Mouse (Mus musculus) retina, postnatal 7 days (tissue): ENCODE data around the gene A630089N07Rik.
"Not testable (repeated sequence)": the region's sequence is repeated elsewhere in the genome, so short reads cannot be mapped to it uniquely, and the experiment has no call there.

Experiments used
- DNase-seq: peaks from one replicate; pipeline ENCODE4 v3.0.0-alpha.2; 2012; ENCODE audit warnings: low read depth, low spot score

The A630089N07Rik gene

DNA sequence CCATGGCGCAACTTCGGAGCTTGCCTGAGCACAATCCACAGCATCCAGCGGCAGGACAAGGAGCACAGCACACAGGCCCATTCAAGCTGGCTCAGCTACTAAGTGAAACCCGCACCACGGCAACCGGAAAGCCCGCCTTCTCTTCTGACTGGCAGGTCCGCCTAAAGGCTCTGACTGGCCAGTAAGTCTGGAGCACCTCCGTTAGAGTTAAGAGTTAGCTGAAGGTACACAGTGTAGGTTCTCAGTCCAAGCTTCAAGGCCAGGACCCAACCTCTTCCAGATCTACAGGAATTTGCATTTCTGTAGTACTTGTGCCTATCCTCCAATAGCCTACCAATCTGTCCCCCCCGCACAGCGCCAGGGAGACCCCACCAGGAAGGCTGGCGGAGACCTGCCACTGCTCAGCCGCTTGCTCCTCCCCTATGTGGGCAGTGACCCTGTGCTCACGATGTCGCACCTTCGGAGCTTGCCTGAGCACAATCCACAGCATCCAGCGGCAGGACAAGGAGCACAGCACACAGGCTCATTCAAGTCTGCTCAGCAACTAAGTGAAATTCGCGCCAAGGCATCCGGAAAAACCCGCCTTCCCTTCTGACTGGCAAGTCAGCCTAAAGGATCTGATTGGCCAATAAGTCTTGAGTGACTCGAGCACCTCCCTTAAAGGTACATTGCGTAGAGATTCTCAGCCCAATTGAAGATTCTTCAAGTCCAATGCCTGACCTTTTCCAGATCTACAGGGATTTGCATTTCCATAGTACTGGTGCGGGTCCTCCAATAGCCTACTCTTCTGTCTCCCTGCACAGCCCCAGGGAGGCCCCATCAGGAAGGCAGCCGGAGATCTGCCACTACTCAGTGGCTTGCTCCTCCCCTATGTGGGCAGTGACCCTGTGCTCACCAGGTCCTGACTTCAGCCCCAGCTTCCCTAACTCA, at the start of gene A630089N07Rik:
Gene A630089N07Rik (minus strand): TSS at position 562 of the 930 bp plus-strand sequence.
- peak; percentile 43 for DNase-seq

DNA sequence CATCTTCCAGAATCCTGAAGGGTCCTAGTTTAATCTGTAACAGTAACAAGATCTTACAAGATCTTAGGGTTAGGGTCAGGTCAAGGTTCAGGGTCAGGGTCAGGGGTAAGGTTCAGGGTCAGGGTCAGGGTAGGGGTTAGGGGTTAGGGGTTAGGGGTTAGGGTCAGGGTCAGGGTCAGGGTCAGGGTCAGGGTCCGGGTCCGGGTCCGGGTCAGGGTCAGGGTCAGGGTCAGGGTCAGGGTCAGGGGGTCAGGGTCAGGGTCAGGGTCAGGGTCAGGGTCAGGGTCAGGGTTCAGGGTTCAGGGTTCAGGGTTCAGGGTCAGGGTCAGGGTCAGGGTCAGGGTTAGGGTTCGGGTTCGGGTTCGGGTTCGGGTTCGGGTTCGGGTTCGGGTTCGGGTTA, 24.9 kb upstream of the A630089N07Rik start:
- DNase-seq: no peak

DNA sequence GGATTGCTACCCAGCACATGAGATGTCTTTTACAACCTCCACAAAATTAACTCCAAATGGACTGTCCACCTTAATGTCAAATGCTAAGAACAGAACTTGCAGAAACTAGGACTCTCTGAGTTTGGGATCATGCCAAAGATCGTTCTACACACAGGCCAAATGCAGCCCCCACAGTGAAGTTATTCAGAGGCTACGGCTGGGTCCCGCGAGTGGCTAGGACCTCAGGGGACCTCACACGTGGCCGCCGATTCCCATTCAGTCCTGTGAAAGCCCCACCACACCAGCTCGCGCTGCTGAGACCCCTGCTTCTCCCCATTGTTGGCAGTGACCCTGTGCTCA, 731 bp downstream of the A630089N07Rik start:
- not testable (repeated sequence) for DNase-seq

DNA sequence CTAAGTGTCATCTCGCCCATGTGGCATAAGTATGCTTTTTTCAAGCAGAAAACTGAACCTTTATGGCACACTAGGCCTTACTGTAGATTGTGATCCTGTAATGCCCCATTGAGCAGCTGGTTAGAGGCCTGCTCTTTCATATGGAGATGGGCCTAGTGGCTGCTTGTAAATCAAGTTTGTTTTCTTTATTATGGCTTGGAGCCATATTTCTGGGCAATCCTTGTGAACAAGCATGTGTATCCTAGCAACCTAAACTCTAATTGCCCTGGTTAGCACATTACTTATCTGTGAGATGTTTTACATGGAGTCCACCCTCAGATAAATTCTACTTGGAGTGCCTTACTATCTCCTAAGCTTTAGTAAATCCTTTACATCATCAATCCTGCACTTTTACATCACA, 1.1 kb downstream of the A630089N07Rik start:
- DNase-seq: not testable (repeated sequence)

DNA sequence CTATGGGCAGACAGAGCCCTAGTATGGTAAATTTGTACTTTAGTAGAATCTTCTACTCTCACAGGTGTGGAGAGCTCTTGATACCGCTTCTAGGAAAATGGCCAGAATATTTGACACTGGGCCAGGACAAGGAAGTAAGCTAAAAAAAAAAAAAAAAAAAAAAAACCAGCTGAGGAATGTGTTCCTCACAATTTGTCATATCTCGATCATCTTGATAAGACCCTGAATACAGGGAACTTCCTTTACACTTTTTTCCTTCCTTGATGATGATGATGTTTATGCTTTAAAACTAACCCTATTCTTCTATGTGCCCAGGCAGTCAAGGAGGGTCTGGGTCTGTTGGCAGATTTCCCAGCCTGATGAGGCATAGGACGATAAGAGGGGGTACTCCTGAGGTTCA, 2.9 kb downstream of the A630089N07Rik start:
- DNase-seq: not testable (repeated sequence)

DNA sequence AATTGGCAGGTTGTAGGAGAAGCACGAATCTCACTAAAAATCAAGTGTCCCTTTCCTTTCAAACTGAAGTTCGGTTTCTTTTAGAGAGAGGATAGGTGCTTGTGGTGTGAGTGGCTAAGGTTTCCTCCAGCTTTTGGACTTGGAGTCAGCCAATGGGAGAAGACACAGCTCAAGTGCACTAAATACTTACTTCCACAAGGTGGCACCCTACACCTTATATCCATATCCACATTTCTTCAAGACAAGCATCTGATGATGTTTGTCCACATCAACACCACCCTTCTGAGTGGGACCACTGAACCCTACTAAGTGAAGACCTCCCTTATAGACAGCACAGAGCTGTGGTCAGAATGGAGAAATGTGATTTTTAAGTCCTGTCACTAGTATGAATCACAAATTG, 40.6 kb downstream of the A630089N07Rik start:
- no peak for DNase-seq

DNA sequence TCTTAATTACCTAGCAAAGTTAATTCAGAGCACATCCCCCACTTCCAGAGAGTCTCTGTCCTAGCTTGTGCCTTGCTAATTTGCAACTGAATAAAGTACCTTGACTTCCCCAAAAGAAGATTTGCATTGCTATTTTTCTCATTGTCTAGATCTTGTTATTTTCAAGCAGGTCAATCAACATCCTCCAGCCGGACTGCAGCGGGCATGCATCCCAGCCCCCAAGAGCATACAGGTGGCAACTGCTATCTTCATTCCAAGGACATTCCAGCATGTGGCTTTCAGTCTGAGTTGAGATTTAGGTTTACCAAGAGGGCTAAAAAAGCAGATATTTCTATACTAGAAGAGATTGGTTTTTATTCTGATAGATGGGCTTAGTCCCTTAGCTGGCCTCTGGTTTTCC, 47.3 kb downstream of the A630089N07Rik start:
- not testable (repeated sequence) for DNase-seq

DNA sequence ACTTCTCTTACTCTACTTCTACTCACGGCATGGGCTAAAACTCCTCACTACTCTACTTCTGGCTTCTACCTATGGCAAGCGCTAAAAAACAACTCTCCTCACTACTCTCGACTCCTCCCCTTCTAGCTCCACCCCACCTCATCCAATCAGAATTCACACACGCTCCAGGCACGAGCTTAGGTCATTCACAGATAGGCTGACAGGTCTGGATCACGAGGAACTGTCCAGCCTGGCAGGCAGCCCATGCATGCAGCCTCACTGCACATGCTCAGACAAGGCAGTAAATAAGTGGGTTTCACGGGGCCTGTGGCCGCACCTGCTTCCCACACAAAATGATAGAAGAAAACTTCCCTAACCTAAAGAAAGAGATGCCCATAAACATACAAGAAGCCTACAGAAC, 56.1 kb downstream of the A630089N07Rik start:
- not testable (repeated sequence) for DNase-seq

DNA sequence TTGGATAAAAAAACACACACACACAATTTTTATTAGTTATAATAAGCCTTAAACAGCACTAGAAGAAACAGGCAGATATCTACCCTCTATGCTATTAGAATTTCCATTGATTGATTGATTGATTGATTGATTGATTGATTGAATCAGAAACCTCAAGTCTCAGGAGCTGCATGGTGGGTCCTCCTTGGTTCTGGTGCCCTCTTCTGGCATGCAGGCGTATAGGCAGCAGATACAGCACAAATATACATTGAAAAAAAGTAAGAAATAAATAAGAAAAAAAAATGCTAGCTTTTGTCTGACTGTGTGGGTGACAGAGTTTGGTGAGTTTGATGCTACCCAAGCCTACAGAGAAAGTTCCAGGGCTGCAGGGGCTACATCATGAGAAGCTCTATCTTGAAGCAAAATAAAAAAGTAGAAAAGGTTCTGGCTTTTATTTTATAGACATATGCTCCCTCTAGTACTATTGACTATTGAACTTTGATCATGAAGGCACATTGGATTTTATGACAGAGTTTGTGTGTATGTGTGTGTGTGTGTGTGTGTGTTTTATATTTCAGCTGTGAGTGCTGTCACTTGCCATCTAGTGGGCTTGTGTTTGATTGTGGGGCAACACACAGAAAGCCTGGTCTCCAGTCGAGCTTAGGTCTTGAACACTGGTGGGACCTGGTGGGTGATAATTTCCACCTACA, 59.4 kb downstream of the A630089N07Rik start:
- no peak for DNase-seq

DNA sequence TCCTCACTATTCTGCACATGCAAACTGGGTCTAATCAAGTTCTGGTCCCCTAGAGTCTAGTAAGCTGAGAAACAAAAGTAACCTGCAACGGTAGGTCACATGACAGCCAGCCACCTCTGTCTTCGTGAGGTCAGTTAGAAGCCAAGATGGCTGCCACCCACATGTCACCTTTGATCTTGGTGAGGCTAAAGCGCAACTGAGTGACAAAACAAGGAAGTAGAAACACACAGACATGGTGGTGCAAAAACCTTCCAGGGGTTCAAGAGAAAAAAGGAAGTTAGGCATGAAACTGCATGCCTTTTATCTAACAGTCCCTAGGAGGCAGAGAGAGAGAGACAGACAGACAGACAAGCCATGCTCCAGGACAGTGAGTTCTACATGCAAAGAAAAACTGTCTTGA, 60.2 kb downstream of the A630089N07Rik start:
- DNase-seq: no peak

DNA sequence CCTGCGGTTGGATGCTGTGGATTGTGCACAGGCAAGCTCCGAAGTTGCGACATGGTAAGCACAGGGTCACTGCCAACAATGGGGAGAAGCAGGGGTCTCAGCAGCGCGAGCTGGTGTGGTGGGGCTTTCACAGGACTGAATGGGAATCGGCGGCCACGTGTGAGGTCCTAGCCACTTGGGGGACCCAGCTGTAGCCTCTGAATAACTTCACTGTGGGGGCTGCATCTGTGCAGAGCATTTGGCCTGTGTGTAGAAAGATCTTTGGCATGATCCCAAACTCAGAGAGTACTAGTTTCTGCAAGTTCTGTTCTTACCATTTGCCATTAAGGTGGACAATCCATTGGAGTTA, 84.9 kb downstream of the A630089N07Rik start:
- DNase-seq: not testable (repeated sequence)

DNA sequence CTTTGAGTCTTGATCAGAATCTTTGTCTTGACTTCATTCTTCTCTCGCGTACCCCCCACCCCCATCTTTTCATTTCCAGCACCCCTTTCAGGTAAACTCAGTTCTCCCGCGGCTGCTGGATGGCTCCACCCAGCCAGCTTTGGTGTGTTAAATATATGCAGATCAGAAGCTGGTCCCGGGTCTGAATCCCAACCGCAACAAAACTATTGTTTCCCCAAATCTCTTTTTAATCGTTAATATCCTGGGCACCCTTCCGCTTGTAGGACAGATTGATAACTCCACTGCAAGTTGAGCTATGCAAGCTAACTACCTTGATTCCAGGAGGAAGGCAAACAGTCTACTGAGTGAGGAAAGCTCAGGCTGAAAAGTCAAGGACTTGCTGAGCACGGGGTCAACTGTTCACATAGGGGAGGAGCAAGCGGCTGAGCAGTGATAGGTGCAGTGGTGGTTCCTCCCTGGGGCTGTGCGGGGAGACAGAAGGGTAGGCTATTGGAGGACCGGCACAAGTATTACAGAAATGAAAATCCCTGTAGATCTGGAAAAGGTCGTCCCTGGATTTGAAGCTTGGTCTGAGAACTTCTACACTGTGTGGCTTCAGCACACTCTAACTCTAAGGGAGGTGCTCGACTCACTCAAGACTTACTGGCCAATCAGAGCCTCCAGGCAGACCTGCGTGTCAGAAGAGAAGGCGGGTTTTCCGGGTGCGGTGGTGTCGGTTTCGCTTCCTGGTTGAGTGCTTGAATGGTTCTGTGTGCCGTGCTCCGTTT, 85.5 kb downstream of the A630089N07Rik start, which contains the start of gene B230307C23Rik:
Gene B230307C23Rik (plus strand): TSS at position 700 of the 767 bp plus-strand sequence.
- peak; percentile 56 for DNase-seq

DNA sequence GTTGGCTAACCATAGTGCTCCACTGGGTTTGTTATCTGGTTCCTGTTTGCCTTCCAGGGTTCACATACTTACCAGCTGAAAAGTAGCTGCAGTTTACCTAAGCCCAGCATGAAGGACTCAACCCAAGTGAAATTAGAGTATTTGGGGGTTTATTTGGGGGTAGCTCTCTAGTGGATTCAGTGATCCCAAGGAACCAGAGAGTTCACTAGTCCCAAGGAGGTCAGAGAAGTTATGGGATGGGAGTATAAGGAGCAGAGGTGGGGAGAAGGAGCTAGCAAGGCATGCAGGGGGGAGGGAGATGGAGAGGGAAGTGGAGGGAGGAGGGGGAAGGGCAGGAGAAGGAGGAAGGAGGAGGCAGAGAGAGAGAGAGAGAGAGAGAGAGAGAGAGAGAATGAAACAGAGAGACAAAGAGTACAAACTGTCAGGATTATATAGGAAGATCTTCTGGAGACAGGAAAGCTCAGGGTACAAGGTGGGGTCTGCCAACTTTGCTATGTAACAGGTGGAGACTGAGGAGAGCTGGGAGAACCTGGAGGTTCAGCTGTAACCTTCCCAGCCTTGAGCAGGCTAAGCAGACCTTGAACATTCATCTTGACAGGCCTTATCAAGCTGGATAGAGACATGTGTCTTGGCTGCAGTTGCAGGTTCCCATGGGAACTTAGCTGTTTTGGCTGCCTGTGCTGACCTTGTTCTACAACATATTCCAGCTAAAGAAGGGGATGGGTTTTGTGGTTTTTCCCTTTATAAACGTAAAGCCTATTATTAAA, 86.2 kb downstream of the A630089N07Rik start:
- DNase-seq: no peak

DNA sequence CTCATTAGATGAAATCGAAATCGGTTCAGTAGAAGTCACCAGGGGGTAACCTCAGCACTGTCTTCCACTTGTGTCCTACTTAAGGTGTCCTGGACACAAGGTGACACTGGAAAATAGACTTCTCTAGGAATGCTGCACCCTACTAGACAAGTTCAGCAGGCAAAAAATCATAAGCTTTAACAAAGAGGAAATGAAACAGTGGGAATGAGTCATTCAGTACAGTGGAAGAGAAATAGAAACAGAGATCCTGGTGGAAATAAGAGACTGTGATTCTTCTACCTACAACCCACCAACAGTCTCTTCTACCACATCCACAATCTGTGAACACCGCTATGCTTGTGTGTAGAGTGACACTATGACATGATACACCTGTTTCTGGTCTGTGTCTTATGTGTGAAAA, 89.8 kb downstream of the A630089N07Rik start:
- DNase-seq: not testable (repeated sequence)

DNA sequence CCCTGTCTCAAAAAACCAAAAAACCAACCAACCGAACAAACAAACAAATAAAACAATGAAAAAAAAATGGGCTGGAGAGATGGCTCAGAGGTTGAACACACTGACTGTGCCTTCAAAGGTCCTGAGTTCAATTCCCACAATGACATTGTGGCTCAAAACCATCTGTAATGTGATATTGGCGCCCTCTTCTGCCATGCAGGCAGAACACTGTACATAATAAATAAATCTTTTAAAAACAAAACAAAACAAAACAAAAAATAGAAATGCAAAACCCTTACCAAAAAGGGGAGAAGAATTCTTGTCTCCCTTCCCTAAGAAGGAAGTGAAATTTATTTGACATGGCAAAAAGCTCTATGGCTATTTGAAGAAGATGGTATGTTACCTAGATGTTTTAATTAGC, 90.7 kb downstream of the A630089N07Rik start:
- no peak for DNase-seq

DNA sequence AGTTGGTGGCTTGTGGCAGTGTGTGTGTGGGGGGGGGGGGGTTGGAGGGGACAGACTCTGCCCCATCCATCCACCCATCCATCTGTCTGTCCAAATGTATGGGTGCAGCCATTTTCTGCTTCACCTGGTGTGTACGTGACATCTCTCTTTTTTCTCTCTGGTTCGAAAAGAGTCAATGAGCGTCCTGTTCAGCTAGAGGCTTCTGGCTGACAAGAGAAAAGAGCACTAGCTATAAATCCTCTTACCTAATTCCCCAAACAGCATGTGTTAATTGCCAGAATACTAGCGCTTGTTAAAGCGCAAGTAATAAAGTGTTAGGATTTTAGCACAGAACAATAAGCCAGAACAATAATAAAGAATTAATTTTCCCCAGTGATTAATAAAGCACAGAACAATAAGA, 97.7 kb downstream of the A630089N07Rik start:
- DNase-seq: no peak

DNA sequence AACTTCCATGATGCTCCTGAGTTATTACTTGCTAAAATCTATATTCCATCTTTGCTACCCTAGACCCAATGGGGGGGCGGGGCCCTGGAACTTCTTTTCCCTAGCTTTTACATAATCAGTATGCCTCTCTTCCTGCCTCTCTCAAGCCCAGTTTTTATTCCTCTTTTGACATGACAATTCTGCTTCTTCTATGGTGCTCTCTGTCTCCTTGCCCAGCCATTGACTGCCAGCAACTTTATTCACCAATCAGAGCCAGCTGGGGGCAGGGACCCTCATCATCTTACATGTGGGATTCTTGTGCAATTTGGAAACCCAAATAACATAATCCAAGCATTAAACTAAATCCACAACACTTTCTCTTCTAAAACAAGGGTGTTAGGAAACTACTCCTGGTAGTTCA, 100.9 kb downstream of the A630089N07Rik start:
- DNase-seq: no peak

DNA sequence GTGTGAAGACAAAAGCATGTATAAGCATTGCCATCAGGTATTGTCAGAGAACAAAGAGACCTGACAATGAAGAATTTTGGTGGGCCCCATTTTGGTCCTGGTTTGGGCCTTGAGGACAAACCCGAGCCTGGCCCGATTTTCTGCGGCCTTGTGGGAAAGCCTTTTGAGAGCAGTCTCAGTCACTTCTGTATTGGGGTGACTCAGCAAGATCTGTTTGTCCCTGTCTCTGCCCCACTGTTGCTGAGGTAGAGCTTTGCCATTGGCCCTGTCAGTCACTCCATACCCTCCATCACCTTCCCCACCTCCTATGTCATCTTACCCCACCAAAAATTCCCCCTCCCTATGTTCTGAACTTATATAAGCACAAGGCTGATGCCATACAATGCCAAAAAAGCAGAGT, 104.5 kb downstream of the A630089N07Rik start:
- DNase-seq: no peak

DNA sequence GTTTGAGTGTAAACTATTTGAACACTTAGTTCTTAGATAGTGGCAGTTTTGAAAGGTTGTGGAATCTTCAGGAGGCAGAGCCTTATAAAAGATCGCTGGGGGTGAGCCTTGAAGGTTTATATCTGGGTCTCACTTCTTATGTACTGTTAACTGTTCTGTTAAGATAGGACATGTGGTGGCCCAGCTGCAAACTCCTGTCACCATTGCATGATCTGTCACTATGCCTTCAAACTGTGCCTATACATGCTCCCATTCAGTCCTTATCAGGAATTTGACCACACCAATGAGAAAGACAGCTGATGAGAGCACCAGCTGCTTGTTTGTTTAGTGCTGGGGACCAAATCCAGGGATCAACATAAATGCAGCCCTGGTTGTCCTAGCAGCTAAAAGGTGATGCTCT, 105.0 kb downstream of the A630089N07Rik start:
- no peak for DNase-seq

DNA sequence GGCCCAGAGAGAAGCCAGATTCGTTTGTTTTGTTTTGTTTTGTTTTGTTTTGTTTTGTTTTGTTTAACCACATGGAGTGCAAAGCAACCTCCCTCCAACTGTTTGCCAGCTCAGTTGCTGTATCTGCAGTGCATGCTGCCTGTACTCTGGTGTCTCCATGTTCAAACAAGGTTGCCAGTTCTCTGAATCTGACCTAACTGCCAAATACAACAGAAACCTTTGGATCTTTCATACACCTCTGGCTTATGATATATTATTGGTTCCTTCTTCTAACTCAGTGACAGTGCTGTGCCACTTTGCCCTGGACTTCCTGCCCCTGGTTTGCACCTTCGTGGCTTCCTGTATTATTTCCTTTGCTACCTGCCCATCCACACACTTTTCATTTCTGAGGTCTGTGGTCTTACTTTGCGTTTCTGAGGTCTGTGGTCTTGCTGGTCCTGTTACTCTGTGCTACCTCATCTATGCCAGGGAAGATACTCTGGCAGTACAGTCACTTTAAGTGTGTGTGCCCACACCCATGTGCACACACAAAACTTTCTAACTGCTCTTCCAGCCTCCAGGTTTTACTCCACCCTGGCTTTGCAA, 118.2 kb downstream of the A630089N07Rik start:
- DNase-seq: no peak
